Mouse (Mus musculus): ENCODE measurements at regions not wholly inside any gene's neighbourhood (a gene's known extent, or its start where the extent isn't known, plus 50 kb on each side); places are given as distances from the start of the nearest gene placed in this dataset.
A peak's percentile ranks its signal among the peaks of the same experiment; 100 is the strongest.

GRCm38 (mm10) chr9:8443315-8443714 is 100.6 kb upstream of the Trpc6 start:
- DNase-seq (ENCODE audit: low read depth, low spot score) = no peak

DNA sequence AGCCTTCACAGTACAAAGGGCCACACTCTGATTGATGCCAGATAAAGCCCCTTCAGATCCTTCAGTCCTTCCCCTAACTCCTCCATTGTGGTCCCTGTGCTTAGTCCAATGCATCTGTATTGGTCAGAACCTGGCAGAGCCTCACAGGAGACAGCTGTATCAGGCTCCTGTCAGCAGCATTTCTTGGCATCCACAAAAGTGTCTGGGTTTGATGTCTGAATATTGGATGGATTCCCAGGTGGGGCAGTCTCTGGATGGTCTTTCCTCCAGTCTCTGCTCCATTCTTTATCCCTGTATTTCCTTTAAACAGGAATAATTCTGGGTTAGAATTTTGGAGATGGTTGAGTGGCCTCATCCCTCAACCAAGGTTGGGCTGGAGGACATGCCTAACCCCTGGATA is 92.5 kb upstream of the Trpc6 start:
- no peak for DNase-seq (ENCODE audit: low read depth, low spot score)

DNA sequence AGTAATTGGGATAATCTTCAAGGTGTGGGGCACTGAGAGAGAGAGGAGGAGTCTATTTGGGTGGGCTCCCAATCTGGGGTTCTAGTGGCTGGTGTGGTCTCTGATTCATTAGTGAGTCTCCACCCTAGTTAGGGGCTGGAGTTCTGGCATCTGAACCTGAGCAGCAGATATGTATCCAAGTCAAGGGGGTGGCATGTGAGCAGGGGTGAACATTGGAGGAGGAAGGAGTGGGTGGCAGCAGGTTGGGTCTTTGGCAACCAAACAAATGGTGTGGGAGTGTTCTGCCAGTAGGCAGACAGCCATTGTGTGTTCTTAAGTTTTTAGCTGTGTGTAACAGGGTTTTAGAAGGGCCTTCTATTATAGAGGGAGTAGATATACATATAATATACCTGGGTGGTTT is 90.4 kb upstream of the Trpc6 start:
- no peak for DNase-seq (ENCODE audit: low read depth, low spot score)

DNA sequence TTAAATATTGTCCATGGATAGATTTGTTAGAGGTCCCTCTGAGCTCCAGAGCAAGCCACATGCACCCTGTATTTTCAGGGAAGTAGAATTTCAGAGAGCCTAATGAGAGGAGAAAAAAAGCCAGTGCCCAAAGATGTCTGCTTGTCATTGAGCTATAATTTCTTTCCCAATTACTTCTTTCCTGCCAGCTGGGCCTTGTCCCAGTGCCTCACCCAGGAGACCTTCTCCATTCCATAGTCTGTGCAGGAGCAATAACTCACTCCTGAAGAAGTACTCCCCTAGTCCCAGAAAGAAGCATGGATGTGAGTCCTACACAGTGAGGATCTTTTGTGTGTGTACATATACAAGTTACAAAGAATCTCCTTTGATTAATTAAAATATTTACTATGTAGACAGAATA is 89.4 kb upstream of the Trpc6 start:
- peak; percentile 16 for DNase-seq (ENCODE audit: low read depth, low spot score)

DNA sequence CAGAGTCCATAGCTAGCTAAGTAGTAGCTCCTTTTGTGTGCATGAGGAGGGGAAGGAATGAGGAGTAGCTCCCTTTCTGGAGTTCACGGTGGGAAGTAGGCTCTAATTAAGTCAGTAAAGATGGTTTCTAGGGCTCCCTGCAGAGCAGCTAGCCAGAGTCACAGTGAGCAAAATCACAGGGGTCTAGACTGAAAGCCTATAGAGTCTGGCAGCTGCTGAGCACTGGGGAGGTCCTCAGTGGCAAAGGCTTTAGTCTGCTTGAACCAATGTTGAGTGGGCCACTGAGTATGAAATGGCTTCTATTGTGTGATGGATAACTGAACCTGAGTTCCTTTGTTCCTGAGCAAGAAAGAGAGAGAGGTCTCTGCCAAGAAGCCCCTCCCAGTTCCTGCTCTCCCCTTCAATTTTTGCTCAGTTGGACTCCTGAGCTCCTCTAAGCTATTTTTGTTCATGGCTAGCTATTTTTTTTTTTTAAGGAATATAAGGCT is 84.8 kb upstream of the Trpc6 start:
- DNase-seq (ENCODE audit: low read depth, low spot score) = no peak

DNA sequence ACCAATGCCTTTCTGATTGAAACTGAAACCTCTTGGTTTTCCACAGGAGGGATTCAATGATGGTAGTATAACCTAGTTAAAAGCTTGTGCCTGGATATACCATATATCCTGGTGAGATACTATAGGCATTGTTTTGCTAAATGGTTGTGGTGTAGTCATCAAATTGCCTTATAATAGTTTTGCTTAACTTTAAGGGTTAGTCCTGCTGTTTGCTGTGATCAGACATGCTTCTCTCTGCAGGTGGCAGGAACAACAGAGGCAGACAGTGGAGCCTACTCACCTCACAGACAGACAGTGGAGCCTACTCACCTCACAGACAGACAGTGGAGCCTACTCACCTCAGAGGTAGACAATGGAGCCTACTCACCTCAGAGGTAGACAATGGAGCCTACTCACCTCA is 82.2 kb upstream of the Trpc6 start:
- no peak for DNase-seq (ENCODE audit: low read depth, low spot score)

DNA sequence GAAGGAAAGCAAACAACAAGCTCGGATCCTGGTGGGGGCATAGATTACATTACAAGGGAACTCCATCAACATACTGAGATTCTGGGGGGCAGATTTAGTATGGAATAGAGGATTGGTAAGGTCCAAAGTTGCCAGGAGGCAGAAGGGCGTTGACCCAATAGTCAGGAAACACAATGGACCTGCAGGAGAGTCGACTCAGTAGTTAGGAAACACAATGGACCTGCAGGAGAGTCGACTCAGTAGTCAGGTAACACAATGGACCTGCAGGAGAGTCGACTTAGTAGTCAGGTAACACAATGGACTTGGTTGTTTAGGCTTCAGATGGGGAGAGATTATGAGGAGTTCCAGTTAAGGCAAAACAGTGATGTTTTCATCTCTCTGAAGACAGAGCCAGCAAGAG is 81.1 kb upstream of the Trpc6 start:
- DNase-seq (ENCODE audit: low read depth, low spot score) = no peak

GRCm38 (mm10) chr9:8486525-8486924 is 57.4 kb upstream of the Trpc6 start:
- no peak for DNase-seq (ENCODE audit: low read depth, low spot score)

- peak; percentile 11 for DNase-seq (ENCODE audit: low read depth, low spot score)
Observed at GRCm38 (mm10) chr9:8487821-8488220, 56.1 kb upstream of the Trpc6 start.
